Mouse (Mus musculus): Measurements from ENCODE around the gene Ltbr. TPM values are rescaled to one million over a fixed set of nuclear protein-coding genes. Genes with fewer than 3 reads are reported as not detected.

The Ltbr gene
- total RNA-seq, 1 experiment: 14.3 TPM

- Histone ChIP-seq H3K4me3 (ENCODE audit: insufficient read depth in 1 of 2, low read depth in 1 of 2, low read length in 2 of 2, poor library complexity in 1 of 2, severe bottlenecking in 1 of 2) (no peak overlapping the region), H3K9ac (ENCODE audit: insufficient read depth, low read depth, low read length, poor library complexity, severe bottlenecking) (no peak overlapping the region), H3K27ac (ENCODE audit: insufficient read depth, low read depth, low read length, poor library complexity, severe bottlenecking) (no peak overlapping the region), H3K4me1 (ENCODE audit: control insufficient read depth in 2 of 2, insufficient read depth in 2 of 2, low read length in 2 of 2, poor library complexity in 1 of 2) (no peaks in the 10 kb centered on the region), H3K9me3 (ENCODE audit: control insufficient read depth, insufficient read depth, low read depth, low read length) (no peaks in the 10 kb centered on the region), H3K36me3 (ENCODE audit: control insufficient read depth, insufficient read depth, low read length, poor library complexity, severe bottlenecking) (no peaks in the 10 kb centered on the region)
- in situ Hi-C loops (cut with MboI; ENCODE audit: low sequenced_read_pairs in 2 of 2, unreplicated experiment in 2 of 2): no loop called here
- TF ChIP-seq MAFK (IDR thresholded peaks at IDR 0.05; ENCODE audit: insufficient read depth, low read depth, low read length) (no peak), CHD2 (IDR thresholded peaks at IDR 0.05; ENCODE audit: low read depth, low read length) (no peak), HCFC1 (IDR thresholded peaks at IDR 0.05; ENCODE audit: borderline replicate concordance, insufficient read depth, low read length) (no peak), ZC3H11A (IDR thresholded peaks at IDR 0.05; ENCODE audit: borderline replicate concordance, low read depth, low read length) (no peak), ZNF384 (IDR thresholded peaks at IDR 0.05; ENCODE audit: low read depth, low read length) (no peak)
- no peak for DNase-seq (ENCODE audit: low read depth, low spot score)
Measured at GRCm38 (mm10) chr6:125303242-125303641, 10.4 kb downstream of the Ltbr start.

GRCm38 (mm10) chr6:125302231-125302982, 11.3 kb downstream of the Ltbr start:
- Histone ChIP-seq H3K36me3 (ENCODE audit: control insufficient read depth, insufficient read depth, low read length, poor library complexity, severe bottlenecking) (no peaks in the 10 kb centered on the region), H3K9ac (ENCODE audit: insufficient read depth, low read depth, low read length, poor library complexity, severe bottlenecking) (no peak overlapping the region; the same call in 1 of the 2 replicates), H3K4me3 (ENCODE audit: insufficient read depth in 1 of 2, low read depth in 1 of 2, low read length in 2 of 2, poor library complexity in 1 of 2, severe bottlenecking in 1 of 2) (no peak overlapping the region), H3K27ac (ENCODE audit: insufficient read depth, low read depth, low read length, poor library complexity, severe bottlenecking) (no peak overlapping the region), H3K9me3 (ENCODE audit: control insufficient read depth, insufficient read depth, low read depth, low read length) (no peaks in the 10 kb centered on the region), H3K4me1 (ENCODE audit: control insufficient read depth in 2 of 2, insufficient read depth in 2 of 2, low read length in 2 of 2, poor library complexity in 1 of 2) (no peaks in the 10 kb centered on the region)
- TF ChIP-seq CHD2 (IDR thresholded peaks at IDR 0.05; ENCODE audit: low read depth, low read length): no peak
- no peak for TF ChIP-seq ZNF384 (IDR thresholded peaks at IDR 0.05; ENCODE audit: low read depth, low read length)
- TF ChIP-seq MAFK (IDR thresholded peaks at IDR 0.05; ENCODE audit: insufficient read depth, low read depth, low read length): no peak
- TF ChIP-seq HCFC1 (IDR thresholded peaks at IDR 0.05; ENCODE audit: borderline replicate concordance, insufficient read depth, low read length): no peak
- TF ChIP-seq ZC3H11A (IDR thresholded peaks at IDR 0.05; ENCODE audit: borderline replicate concordance, low read depth, low read length): no peak
- in situ Hi-C loops (cut with MboI; ENCODE audit: low sequenced_read_pairs in 2 of 2, unreplicated experiment in 2 of 2): no loop called here
- no peak for DNase-seq (ENCODE audit: low read depth, low spot score)

- H3K27ac ChIP-seq (ENCODE audit: insufficient read depth, low read depth, low read length, poor library complexity, severe bottlenecking): no peak overlapping the region
- H3K4me1 ChIP-seq (ENCODE audit: control insufficient read depth in 2 of 2, insufficient read depth in 2 of 2, low read length in 2 of 2, poor library complexity in 1 of 2): no peaks in the 10 kb centered on the region
- no peaks in the 10 kb centered on the region for H3K9me3 ChIP-seq (ENCODE audit: control insufficient read depth, insufficient read depth, low read depth, low read length)
- no peak for TF ChIP-seq HCFC1 (IDR thresholded peaks at IDR 0.05; ENCODE audit: borderline replicate concordance, insufficient read depth, low read length)
- TF ChIP-seq MAFK (IDR thresholded peaks at IDR 0.05; ENCODE audit: insufficient read depth, low read depth, low read length): no peak
- no peak for TF ChIP-seq ZC3H11A (IDR thresholded peaks at IDR 0.05; ENCODE audit: borderline replicate concordance, low read depth, low read length)
- no peak for TF ChIP-seq ZNF384 (IDR thresholded peaks at IDR 0.05; ENCODE audit: low read depth, low read length)
- no peak for DNase-seq (ENCODE audit: low read depth, low spot score)
- H3K4me3 ChIP-seq (ENCODE audit: insufficient read depth in 1 of 2, low read depth in 1 of 2, low read length in 2 of 2, poor library complexity in 1 of 2, severe bottlenecking in 1 of 2): no peak overlapping the region
- H3K36me3 ChIP-seq (ENCODE audit: control insufficient read depth, insufficient read depth, low read length, poor library complexity, severe bottlenecking): no peaks in the 10 kb centered on the region
- H3K9ac ChIP-seq (ENCODE audit: insufficient read depth, low read depth, low read length, poor library complexity, severe bottlenecking): no peak overlapping the region
- in situ Hi-C loops (cut with MboI; ENCODE audit: low sequenced_read_pairs in 2 of 2, unreplicated experiment in 2 of 2): no loop called here
Measured at GRCm38 (mm10) chr6:125300982-125301381, 12.7 kb downstream of the Ltbr start.

- Histone ChIP-seq H3K4me1 (ENCODE audit: control insufficient read depth in 2 of 2, insufficient read depth in 2 of 2, low read length in 2 of 2, poor library complexity in 1 of 2) (no peaks in the 10 kb centered on the region), H3K36me3 (ENCODE audit: control insufficient read depth, insufficient read depth, low read length, poor library complexity, severe bottlenecking) (no peaks in the 10 kb centered on the region), H3K27ac (ENCODE audit: insufficient read depth, low read depth, low read length, poor library complexity, severe bottlenecking) (no peak overlapping the region), H3K9ac (ENCODE audit: insufficient read depth, low read depth, low read length, poor library complexity, severe bottlenecking) (no peak overlapping the region), H3K9me3 (ENCODE audit: control insufficient read depth, insufficient read depth, low read depth, low read length) (no peaks in the 10 kb centered on the region), H3K4me3 (ENCODE audit: insufficient read depth in 1 of 2, low read depth in 1 of 2, low read length in 2 of 2, poor library complexity in 1 of 2, severe bottlenecking in 1 of 2) (no peak overlapping the region)
- DNase-seq (ENCODE audit: low read depth, low spot score): no peak
- in situ Hi-C loops (cut with MboI; ENCODE audit: low sequenced_read_pairs in 2 of 2, unreplicated experiment in 2 of 2): no loop called here
- no peak for TF ChIP-seq MAFK (IDR thresholded peaks at IDR 0.05; ENCODE audit: insufficient read depth, low read depth, low read length)
- TF ChIP-seq CHD2 (IDR thresholded peaks at IDR 0.05; ENCODE audit: low read depth, low read length): no peak
- TF ChIP-seq HCFC1 (IDR thresholded peaks at IDR 0.05; ENCODE audit: borderline replicate concordance, insufficient read depth, low read length): no peak
- TF ChIP-seq ZC3H11A (IDR thresholded peaks at IDR 0.05; ENCODE audit: borderline replicate concordance, low read depth, low read length): no peak
- no peak for TF ChIP-seq ZNF384 (IDR thresholded peaks at IDR 0.05; ENCODE audit: low read depth, low read length)
Measured at GRCm38 (mm10) chr6:125297149-125297820, 16.4 kb downstream of the Ltbr start.

Measured in ES-E14 (cell line).